Mouse (Mus musculus): ENCODE data around the gene Kcnk2.

Gene Kcnk2

GRCm38 (mm10) chr1:189402223-189402943 lies at the start of gene Kcnk2:
Gene Kcnk2, minus strand, starts transcription at chr1:189402273.
- DNase-seq (ENCODE audit: low spot score in 2 of 2) = no peak

GRCm38 (mm10) chr1:189440741-189441140 lies 38.7 kb upstream of the Kcnk2 start:
- no peak for DNase-seq (ENCODE audit: low spot score in 2 of 2)

DNA sequence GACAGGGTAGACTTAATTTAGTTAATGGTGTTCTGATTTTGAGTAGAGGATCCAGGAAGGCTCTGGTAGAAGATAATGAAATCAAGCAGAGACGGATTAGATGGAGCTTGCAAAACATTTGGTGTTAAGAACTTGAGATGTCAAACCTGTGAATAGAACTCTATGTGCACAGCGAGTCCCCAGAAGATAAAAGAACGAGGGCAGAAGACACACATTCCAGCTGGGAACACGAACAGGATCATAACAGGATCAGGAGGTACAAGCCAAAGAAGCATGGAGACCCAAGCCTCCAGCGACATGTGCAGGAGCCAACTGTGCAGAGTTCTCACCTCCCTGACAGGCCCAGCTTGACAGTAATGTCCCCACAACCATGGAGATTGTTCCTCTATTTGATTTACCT lies 35.1 kb upstream of the Kcnk2 start:
- no peak for DNase-seq (ENCODE audit: low spot score in 2 of 2)

DNA sequence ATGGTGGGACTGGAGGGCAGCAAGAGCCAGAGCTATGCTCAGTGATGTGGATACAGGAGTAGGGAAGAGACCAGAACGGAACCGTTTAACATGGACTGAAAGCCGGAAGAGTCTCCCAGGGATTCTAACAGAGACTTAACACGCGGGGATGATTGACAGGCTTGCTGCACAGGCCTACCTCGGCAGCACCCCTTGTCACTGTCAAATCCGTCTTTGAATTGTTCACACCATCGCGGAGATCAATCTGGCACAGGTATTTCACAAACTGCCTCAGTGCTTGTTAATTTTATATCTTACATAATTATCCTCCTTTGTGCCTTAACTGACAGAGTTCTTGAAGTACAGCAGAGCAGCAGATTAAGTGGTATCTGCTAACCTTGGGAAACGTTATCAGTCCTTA lies 33.4 kb upstream of the Kcnk2 start:
- DNase-seq (ENCODE audit: low spot score in 2 of 2) = no peak

DNA sequence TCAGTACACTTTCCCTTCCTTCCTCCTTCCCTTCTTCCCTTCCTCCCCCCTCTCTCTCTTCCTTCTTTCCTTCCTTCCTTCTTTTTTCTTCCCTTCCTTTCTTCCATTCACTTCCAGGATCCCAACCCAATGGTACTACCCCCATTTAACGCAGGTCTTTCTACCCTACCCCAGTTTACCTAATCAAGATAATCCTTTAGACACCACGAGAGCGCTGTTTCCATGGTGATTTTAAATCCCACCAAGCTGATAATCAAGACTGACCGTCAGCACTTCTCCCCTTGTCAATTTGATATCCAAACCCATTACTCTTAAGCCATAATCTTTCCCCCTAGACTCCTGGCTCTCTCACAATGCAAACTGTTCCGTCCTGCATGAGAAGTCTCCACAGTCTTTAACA lies 29.4 kb upstream of the Kcnk2 start:
- no peak for DNase-seq (ENCODE audit: low spot score in 2 of 2)

DNA sequence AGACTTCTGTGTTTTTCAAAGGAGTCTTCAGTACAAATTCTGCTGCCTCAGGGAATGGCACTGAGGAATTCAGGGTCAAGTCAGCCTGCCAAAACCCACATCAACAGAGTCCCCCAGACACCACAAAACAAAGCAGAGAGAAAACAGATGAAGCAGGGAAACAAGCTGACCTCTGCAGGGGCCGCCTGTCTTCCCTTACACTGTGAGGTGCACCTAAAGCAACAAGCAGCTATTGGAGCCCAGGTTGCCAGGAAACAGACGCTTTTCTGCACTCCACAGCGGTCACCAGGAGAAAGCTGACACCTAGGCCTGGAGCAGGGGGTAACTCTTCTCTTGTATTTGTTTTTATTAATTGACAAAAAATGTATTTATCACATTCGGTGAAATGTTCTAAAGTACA lies 28.5 kb upstream of the Kcnk2 start:
- DNase-seq (ENCODE audit: low spot score in 2 of 2) = no peak

- DNase-seq (ENCODE audit: low spot score in 2 of 2) = no peak
Observed at GRCm38 (mm10) chr1:189429566-189429965, 27.5 kb upstream of the Kcnk2 start.

GRCm38 (mm10) chr1:189426252-189426651 lies 24.2 kb upstream of the Kcnk2 start:
- no peak for DNase-seq (ENCODE audit: low spot score in 2 of 2)

DNA sequence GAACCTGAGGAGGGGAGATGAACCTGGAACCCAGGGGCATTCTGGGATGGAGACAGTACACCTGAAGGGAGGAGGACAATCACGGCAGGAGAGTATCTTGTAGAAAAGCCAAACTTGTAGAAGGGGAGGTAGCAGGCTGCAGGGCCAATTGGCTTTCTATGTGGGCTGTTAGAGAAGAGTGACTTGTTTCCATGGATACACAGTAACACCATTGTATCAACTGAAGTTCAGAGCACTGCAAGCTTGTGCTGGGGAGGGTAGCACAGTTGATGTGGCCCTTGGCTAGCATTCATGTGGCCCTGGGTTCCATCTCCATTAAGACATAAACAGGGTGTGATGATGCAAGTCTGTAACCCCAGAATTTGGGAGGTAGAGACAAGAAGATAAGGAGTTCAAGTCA lies 17.8 kb upstream of the Kcnk2 start:
- DNase-seq (ENCODE audit: low spot score in 2 of 2) = no peak

DNA sequence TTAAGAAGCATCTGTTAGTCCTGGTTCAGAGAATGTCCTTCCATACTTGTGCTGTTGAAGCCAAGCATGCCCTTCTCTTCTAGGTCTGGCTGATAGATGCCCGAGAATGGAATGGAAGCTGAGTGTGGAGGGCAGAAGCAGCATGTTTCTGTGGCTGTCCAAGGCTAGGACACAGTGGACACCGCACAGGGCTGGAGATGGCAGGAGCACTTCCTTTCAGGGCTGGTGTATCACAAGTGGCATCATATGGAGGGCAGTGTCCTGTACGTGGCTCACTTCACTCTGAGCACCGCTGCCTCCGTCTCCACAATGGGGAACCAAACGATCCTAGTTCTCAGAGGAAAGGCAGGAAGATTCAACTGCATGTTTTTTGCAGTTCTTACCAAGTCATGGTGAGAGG lies 7.8 kb upstream of the Kcnk2 start:
- DNase-seq (ENCODE audit: low spot score in 2 of 2) = no peak

DNA sequence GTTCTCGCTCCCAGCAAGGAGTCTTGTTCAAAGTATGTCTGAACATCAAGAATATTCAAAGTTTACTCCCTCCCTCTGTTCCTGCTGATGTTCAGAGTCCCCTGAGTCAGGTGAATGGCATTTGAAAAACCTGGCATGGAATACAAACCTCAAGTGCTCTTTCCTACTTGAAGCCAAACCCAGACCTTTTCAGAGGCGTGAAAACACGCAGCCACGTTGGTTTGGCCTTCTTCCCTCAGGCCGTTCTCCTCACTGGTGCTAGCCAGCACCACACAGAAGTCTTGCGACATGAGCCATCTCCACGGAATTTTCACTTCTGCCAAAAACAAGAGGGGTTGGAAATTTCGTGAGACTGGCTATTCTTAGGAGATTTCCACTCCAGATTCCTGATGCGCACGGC lies 3.1 kb upstream of the Kcnk2 start:
- no peak for DNase-seq (ENCODE audit: low spot score in 2 of 2)

- DNase-seq (ENCODE audit: low spot score in 2 of 2) = no peak
Observed at GRCm38 (mm10) chr1:189403546-189403945, 1.5 kb upstream of the Kcnk2 start.

GRCm38 (mm10) chr1:189403139-189403538 lies 1.1 kb upstream of the Kcnk2 start:
- DNase-seq (ENCODE audit: low spot score in 2 of 2) = no peak

GRCm38 (mm10) chr1:189386848-189387247 lies 15.2 kb downstream of the Kcnk2 start:
- no peak for DNase-seq (ENCODE audit: low spot score in 2 of 2)

- peak in 1 of 2 experiments; percentile 7 for DNase-seq (ENCODE audit: low spot score in 2 of 2)
Observed at GRCm38 (mm10) chr1:189386141-189386540, 15.9 kb downstream of the Kcnk2 start.

GRCm38 (mm10) chr1:189367722-189368121 lies 34.4 kb downstream of the Kcnk2 start:
- DNase-seq (ENCODE audit: low spot score in 2 of 2) = no peak

GRCm38 (mm10) chr1:189364188-189364587 lies 37.9 kb downstream of the Kcnk2 start:
- DNase-seq (ENCODE audit: low spot score in 2 of 2) = no peak

DNA sequence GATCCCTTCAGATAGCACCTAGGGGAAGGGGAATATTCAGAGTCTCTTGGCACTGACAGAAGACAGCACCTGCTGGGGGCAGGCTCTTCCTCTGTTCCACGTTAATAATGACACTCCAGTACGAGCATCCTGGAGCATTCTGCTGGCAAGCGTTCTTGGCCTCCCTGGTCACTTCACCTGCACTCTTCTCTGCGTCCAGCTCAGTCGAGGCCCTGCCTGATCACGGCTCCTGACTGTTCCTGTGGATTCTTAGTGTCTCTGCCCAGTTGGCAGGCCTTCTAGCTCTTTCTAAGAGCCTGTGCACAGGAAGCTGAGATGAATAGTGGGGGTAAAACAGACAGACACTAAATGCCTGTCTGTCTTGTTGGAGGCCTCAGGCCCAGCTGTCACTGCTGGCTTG lies 39.5 kb downstream of the Kcnk2 start:
- DNase-seq (ENCODE audit: low spot score in 2 of 2) = no peak

DNA sequence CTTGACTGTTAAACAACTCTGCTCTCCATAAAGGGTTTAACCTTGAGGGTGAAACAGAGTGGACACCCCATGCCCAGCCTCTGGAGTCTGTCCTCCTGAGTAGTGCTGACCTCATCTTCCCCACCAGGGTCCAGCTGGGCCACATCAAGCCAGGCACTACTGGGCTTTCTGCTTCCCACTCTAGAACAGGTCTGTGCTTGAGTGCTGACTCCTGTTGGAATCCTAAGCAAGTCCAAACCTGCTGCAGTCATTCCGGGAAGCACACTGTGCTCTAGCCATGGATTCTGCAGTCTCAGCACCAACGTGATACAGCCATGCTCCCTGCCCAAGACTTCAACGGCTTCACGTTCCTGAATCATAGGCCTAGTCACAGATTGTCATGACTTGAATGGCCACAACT lies 42.4 kb downstream of the Kcnk2 start:
- DNase-seq (ENCODE audit: low spot score in 2 of 2) = no peak

DNA sequence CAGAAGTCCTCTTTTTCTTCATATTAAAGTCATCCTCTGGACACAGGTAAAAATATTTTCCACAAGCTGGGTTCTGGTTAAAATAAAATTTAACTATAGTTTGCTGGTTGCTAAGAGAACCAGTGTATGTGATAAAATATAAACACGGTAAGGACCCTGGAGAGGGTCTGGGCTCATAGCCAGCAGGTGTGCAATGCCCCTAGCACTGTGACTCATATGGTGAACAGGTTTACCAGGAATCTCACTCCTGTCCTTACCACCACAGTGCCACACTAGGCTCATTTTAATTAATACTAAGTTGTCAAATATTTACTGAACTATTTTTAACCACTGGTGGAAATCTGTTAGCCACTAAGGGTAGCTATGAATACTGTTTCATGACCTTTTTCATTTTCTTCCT lies 48.2 kb downstream of the Kcnk2 start:
- DNase-seq (ENCODE audit: low spot score in 2 of 2) = no peak

GRCm38 (mm10) chr1:189351804-189352203 lies 50.3 kb downstream of the Kcnk2 start:
- DNase-seq (ENCODE audit: low spot score in 2 of 2) = no peak

DNA sequence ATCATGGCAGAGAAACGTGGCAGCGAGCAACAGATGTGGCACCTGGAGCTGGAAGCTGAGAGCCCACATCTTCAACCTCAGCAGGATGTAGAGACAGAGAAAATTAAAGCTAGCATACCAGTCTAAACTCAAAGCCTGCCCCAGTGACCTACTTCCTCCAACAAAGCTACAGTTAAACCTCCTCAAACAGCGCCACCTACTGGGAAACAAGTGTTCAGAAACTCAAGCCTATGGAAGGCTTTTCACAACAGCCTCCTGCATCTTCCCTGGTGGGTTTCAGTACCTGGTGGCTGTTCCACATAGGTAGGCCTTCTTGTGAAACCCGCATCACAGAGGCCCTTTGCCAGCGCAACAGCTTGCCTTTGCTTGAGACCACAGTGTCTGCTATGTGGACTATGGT lies 52.9 kb downstream of the Kcnk2 start:
- no peak for DNase-seq (ENCODE audit: low spot score in 2 of 2)

DNA sequence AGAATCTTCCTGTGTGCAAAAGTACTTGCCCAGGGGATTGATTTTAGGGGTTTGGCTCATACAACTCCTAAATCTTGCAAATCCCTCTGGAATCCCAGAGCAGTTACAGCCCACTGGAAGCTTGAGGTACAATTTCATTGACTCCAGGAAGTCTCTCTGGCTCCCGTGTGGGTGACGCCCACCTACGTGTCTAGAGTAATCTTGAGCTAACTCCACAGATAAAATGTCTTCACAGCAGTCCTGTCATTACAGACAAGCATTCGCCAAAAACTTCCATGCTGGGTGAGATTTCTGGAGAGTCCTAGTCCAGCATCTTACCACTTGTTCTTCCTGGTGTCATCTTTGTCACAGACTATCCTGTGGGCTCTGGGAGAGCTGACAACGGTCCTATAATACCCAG lies 56.9 kb downstream of the Kcnk2 start:
- DNase-seq (ENCODE audit: low spot score in 2 of 2) = peak in 1 of 2 experiments; percentile 8
